Mouse (Mus musculus) small intestine, adult 2 months (tissue): ENCODE results near the gene Tmem81. TPM values are rescaled to one million over a fixed set of nuclear protein-coding genes. Genes with fewer than 3 reads are reported as not detected.

ENCODE experiments used
- H3K27ac ChIP-seq: fragments of 200-500 bp; 2 replicates; pipeline ENCODE4 v1.5.1; 2012; ENCODE audit warnings: low read depth, low read length, control low read depth, inconsistent platforms; ENCODE audit not compliant: insufficient read depth
- H3K27me3 ChIP-seq: fragments of 200-500 bp; 2 replicates; pipeline ENCODE4 v1.6.1; 2012; ENCODE audit warnings: mild to moderate bottlenecking, moderate library complexity, low read length, inconsistent platforms; ENCODE audit not compliant: control insufficient read depth, insufficient read depth
- H3K36me3 ChIP-seq: fragments of 200-500 bp; 2 replicates; pipeline ENCODE4 v1.6.1; 2012; ENCODE audit warnings: mild to moderate bottlenecking, low read length, control low read depth, inconsistent platforms; ENCODE audit not compliant: control insufficient read depth, insufficient read depth
- H3K4me1 ChIP-seq: fragments of 200-500 bp; 2 replicates; pipeline ENCODE4 v1.6.1; 2012; ENCODE audit warnings: low read length, inconsistent platforms, mixed read lengths; ENCODE audit not compliant: control insufficient read depth, insufficient read depth, insufficient read length
- H3K4me3 ChIP-seq: fragments of 200-500 bp; 2 replicates; pipeline ENCODE4 v1.5.1; 2012; ENCODE audit warnings: low read depth, mild to moderate bottlenecking, control low read depth, inconsistent platforms, low read length, moderate library complexity
- CTCF ChIP-seq: fragments of 200-500 bp; IDR thresholded peaks from 2 replicates; pipeline ENCODE4 v1.5.1; 2012; ENCODE audit warnings: low read depth, mild to moderate bottlenecking, control low read depth, inconsistent platforms, low read length, moderate library complexity, mixed read lengths; ENCODE audit not compliant: insufficient replicate concordance, insufficient read length; ENCODE audit errors: extremely low read depth
- POLR2A ChIP-seq: fragments of 200-500 bp; IDR thresholded peaks from 2 replicates; pipeline ENCODE4 v1.6.1; 2012; ENCODE audit warnings: low read depth, mild to moderate bottlenecking, control low read depth, inconsistent platforms, low read length, moderate library complexity
- WGBS: fragments of 180-500 bp; shearing (Covaris S2); methylation state at CpG from one replicate; pipeline ENCODE4 v1.1.7; 2018; 5-methylcytosine and 5-hydroxymethylcytosine counted together
- polyA plus RNA-seq: library from polyadenylated mRNA; depleted of rRNA; stranded (reverse); fragments of >200 nt; gene quantifications from 2 replicates; pipeline ENCODE4 v1.2.3, GENCODE M21; 2012

The Tmem81 gene
- polyA plus RNA-seq, 1 experiment, result 1.0 TPM

DNA sequence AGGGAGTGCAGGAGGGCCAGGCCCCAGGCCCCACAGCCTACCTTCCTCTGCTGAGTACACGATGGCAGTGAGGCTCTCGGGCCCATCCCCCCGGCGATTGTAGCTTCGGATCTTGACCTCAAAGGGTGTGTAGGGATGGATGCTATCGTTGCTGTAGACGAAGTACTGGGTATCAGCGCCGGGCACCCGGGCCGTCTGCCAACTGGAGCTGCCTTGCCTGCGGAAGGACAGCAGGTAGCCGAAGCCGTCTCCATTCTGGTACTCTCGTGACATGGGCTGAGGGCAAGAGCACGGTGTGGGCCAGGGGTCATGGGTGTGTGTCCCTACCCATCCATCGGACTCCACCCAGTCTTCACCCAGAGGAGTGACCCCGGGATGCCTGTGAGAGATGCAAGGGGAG is 12.6 kb downstream of the Tmem81 start:
- WGBS, result 78% methylated on average over 18 of the region's 18 CpGs
- TF ChIP-seq CTCF, result no peak
- no peak for TF ChIP-seq POLR2A
- H3K36me3 ChIP-seq, result no peaks in the 10 kb centered on the region
- no peaks in the 10 kb centered on the region for H3K27me3 ChIP-seq
- H3K4me1 ChIP-seq, result no peaks in the 10 kb centered on the region
- no peak overlapping the region for H3K4me3 ChIP-seq
- no peak overlapping the region for H3K27ac ChIP-seq

DNA sequence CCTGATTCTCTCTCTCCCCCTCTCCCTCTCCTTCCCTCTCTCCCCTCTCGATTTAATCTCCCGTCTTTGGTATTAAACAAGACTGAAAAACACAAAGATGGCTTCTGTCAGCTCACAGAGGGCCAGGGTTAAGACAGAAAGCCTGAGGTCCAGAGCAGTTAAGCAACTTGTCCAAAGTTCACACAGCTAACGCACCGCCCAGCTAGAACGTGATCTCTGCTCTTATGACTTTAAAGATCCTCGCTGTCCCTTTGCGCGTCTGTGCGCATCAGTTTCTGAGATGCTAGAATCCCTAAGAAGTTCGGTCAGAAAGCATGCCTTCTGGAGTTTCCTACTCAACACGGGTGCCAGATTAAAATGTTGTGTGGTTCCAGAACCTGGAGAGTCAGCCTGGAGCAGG is 13.7 kb downstream of the Tmem81 start:
- no peak overlapping the region for H3K27ac ChIP-seq
- TF ChIP-seq CTCF, result no peak
- no peak for TF ChIP-seq POLR2A
- no peaks in the 10 kb centered on the region for H3K36me3 ChIP-seq
- no peak overlapping the region for H3K4me3 ChIP-seq
- no peaks in the 10 kb centered on the region for H3K4me1 ChIP-seq
- H3K27me3 ChIP-seq, result no peaks in the 10 kb centered on the region
- 43% methylated on average over 11 of the region's 11 CpGs for WGBS

GRCm38 (mm10) chr1:132520764-132521163 is 14.7 kb downstream of the Tmem81 start:
- Histone ChIP-seq H3K27me3 (no peaks in the 10 kb centered on the region), H3K27ac (no peak overlapping the region), H3K4me3 (no peak overlapping the region), H3K4me1 (no peaks in the 10 kb centered on the region), H3K36me3 (no peaks in the 10 kb centered on the region)
- TF ChIP-seq CTCF (peak; percentile 35; the same call in 1 of the 2 replicates), POLR2A (no peak)
- WGBS, result 26% methylated on average over 3 of the region's 6 CpGs

GRCm38 (mm10) chr1:132523048-132523447 is 17.0 kb downstream of the Tmem81 start:
- Histone ChIP-seq H3K4me3 (no peak overlapping the region), H3K4me1 (no peaks in the 10 kb centered on the region), H3K36me3 (no peaks in the 10 kb centered on the region), H3K27ac (no peak overlapping the region), H3K27me3 (no peaks in the 10 kb centered on the region)
- TF ChIP-seq CTCF, result no peak
- 71% methylated on average over 8 of the region's 8 CpGs for WGBS

DNA sequence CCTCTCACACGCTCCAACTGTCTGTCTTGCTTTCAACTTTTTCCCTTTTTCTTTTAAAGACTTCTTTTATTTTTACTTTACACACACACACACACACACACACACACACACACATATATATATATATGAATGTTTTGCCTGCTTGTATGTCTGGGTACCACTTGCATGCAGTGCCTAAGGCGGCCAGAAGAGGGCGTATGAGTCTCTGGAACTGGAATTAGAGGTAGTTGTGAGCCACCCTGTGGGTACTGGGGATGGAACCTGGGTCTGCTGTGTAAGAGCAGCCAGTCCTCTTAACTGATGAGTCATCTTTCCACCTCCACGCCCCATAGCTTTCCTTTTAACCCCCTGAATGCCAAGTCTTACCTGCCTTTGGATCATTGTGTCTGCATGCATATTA is 17.9 kb downstream of the Tmem81 start:
- H3K27me3 ChIP-seq, result no peaks in the 10 kb centered on the region
- TF ChIP-seq POLR2A (no peak), CTCF (peak; percentile 67; the same call in 1 of the 2 replicates)
- no peaks in the 10 kb centered on the region for H3K36me3 ChIP-seq
- no peak overlapping the region for H3K4me3 ChIP-seq
- no peaks in the 10 kb centered on the region for H3K4me1 ChIP-seq
- no peak overlapping the region for H3K27ac ChIP-seq
- 21% methylated on average over 4 of the region's 4 CpGs for WGBS

DNA sequence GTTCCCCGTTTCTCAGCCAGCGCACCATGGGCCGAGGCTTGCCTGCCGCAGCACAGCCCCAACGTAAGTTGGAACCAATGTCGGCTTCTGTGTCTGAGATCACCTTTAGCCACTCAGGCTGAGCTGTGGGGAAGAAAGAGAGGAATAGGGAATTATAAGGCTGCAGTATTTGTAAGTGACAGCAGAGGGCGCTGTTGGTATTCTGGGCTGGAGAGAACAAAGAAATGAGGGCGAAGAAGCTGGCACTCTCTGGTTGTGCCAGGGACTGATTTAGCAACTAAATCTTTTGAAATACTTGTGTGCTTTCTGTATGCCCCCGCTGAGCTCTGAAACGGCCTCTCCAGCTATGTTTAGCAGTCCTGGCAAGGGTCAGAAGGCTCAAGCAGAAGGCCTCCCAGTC is 19.8 kb downstream of the Tmem81 start:
- 7% methylated on average over 10 of the region's 10 CpGs for WGBS
- Histone ChIP-seq H3K36me3 (no peaks in the 10 kb centered on the region), H3K27me3 (no peaks in the 10 kb centered on the region), H3K4me3 (no peak overlapping the region), H3K4me1 (no peaks in the 10 kb centered on the region), H3K27ac (no peak overlapping the region)
- TF ChIP-seq POLR2A, result no peak; the same call in 1 of the 2 replicates
- TF ChIP-seq CTCF, result peak; percentile 68; the same call in 1 of the 2 replicates

DNA sequence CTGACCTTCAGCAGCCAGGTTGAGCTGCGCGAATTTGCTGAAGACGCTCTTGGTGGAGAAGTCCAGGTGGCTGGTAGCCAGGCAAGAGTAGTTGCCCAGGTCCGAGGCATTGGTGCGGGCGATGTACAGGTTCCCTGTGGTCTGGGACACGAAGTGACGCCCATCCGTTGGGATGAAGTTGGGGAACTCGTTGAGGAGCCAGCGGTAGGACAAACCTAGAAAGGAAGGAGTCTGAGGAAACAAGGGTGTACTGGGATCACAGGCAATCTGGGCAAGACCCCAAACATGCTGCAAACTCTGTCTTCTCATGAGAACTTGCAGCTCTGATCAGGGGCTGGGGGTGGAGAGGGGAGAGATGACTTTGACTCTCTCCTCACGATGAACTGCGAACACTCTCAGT is 22.0 kb downstream of the Tmem81 start:
- H3K4me1 ChIP-seq, result no peaks in the 10 kb centered on the region
- 89% methylated on average over 13 of the region's 13 CpGs for WGBS
- TF ChIP-seq POLR2A, result no peak
- no peak for TF ChIP-seq CTCF

More for the DNA sequence above, 22.0 kb downstream of the Tmem81 start:
- Histone ChIP-seq H3K36me3 (no peaks in the 10 kb centered on the region), H3K27me3 (no peaks in the 10 kb centered on the region), H3K27ac (no peak overlapping the region), H3K4me3 (no peak overlapping the region)
